Mouse (Mus musculus) left cerebral cortex, adult 18-20 months (tissue): Measurements from ENCODE around the gene Psmd12. TPM values are rescaled to one million over a fixed set of nuclear protein-coding genes. Genes with fewer than 3 reads are reported as not detected.

Experiments
- DNase-seq, 2 experiments: peaks; one replicate each; pipeline ENCODE4 v3.0.0; 2021 to 2022; ENCODE audit warnings: low spot score in 2 of 2, mixed read lengths in 1 of 2
- total RNA-seq, 2 experiments: library from RNA; stranded (reverse); gene quantifications; 2 replicates each; pipeline ENCODE4 v1.2.3; 2021

The Psmd12 gene
- total RNA-seq, 2 experiments from 2014 or later: 74.1 to 75.1 TPM

- DNase-seq: no peak
Observed at GRCm38 (mm10) chr11:107509631-107510338, 30.5 kb downstream of the Psmd12 start.

GRCm38 (mm10) chr11:107510362-107511269, 31.3 kb downstream of the Psmd12 start:
- no peak for DNase-seq

- DNase-seq: peak; percentile 49 to 66
Observed at GRCm38 (mm10) chr11:107511954-107512353, 32.7 kb downstream of the Psmd12 start.

GRCm38 (mm10) chr11:107513047-107513446, 33.8 kb downstream of the Psmd12 start:
- no peak for DNase-seq

GRCm38 (mm10) chr11:107516387-107516786, 37.1 kb downstream of the Psmd12 start:
- no peak for DNase-seq

GRCm38 (mm10) chr11:107518645-107519429, 39.6 kb downstream of the Psmd12 start:
- DNase-seq: no peak

- DNase-seq: no peak
Observed at GRCm38 (mm10) chr11:107521153-107521552, 41.9 kb downstream of the Psmd12 start.

- no peak for DNase-seq
Observed at GRCm38 (mm10) chr11:107524966-107525365, 45.7 kb downstream of the Psmd12 start.

GRCm38 (mm10) chr11:107527632-107528031, 48.3 kb downstream of the Psmd12 start:
- DNase-seq: no peak

GRCm38 (mm10) chr11:107529320-107529719, 50.0 kb downstream of the Psmd12 start:
- no peak for DNase-seq

GRCm38 (mm10) chr11:107531445-107531844, 52.2 kb downstream of the Psmd12 start:
- no peak for DNase-seq

- no peak for DNase-seq
Observed at GRCm38 (mm10) chr11:107532271-107532670, 53.0 kb downstream of the Psmd12 start.

- DNase-seq: no peak
Observed at GRCm38 (mm10) chr11:107538994-107539393, 59.7 kb downstream of the Psmd12 start.

GRCm38 (mm10) chr11:107540339-107540738, 61.1 kb downstream of the Psmd12 start:
- DNase-seq: no peak

- no peak for DNase-seq
Observed at GRCm38 (mm10) chr11:107545747-107546476, 66.6 kb downstream of the Psmd12 start.

GRCm38 (mm10) chr11:107546667-107547301, 67.5 kb downstream of the Psmd12 start:
- DNase-seq: peak; percentile 8 to 9

- DNase-seq: peak; percentile 39 to 54
Observed at GRCm38 (mm10) chr11:107547351-107548203, 68.3 kb downstream of the Psmd12 start, which contains the start of gene Helz. Helz (plus strand) TSS chr11:107547930.

- DNase-seq: peak in 1 of 2 experiments; percentile 10
Observed at GRCm38 (mm10) chr11:107548204-107548975, 69.1 kb downstream of the Psmd12 start.
